In the genomic region with DNA sequence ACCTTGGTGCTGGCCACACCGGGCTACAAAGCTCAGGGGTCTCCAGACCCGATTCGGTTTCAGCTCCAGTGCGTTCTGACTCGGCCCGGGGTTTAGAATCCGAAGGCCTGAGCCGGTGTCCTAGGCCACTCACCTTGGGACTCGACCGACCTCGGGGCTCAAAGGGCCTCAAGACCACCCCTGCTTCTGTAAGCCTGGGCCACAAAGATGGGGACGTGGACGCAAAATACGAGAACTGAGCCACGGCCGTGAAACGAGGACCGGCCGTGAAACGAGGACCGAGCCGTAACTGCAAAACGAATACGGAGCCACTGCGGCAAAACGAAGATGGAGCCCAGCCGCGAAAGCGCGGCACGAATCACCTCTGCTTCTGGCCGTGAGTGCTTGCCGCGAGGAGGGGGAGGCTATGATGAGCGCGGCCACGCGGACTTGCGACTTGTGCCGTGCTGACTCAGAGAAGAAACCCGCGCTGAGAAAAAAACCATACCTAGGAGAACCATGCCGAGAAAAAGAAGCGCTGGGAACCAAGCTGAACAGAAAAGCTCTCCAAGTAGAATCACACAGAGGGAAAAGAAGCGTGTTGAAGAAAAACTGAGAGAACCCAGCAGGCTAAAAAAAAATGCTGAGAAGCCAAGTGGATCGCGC, we compare ENCODE assay signal across 8 mouse cellular contexts.
A peak's percentile ranks its signal among the peaks of the same experiment; 100 is the strongest.
DNase-seq lines count a peak whose midpoint lies in the region; ATAC-seq and TF ChIP-seq lines count a peak whose summit lies in the region.

No protein-coding gene starts in this region.

- peak overlapping the region; percentile 74 for H3K9ac ChIP-seq in heart, embryonic 11.5 days (ENCODE audit: low read depth, low read length)
- H3K9ac ChIP-seq in kidney, postnatal 0 days (ENCODE audit: low read depth, low read length) = peak overlapping the region; percentile 59
- H3K9ac ChIP-seq in lung, embryonic 14.5 days = peak overlapping the region; percentile 72
- peak overlapping the region; percentile 47 for H3K9ac ChIP-seq in neural tube, embryonic 15.5 days (replicated peaks)

- peak; percentile 45 for DNase-seq in urinary bladder, postnatal 14 days (ENCODE audit: low spot score)
- no peak for DNase-seq in urinary bladder, postnatal 4 days (ENCODE audit: low spot score in 2 of 2)
- DNase-seq in cerebellum, postnatal 36 days = peak; percentile 25 to 33
- DNase-seq in kidney, postnatal 0 days (ENCODE audit: low spot score) = peak; percentile 55
- DNase-seq in lung, embryonic 14.5 days = peak; percentile 59
- peak; percentile 54 for DNase-seq in thymus, postnatal 14 days

- 0 out of 2 replicates have a peak, but pooled peaks cover under 1% of the 10 kb centered on the region for H3K36me3 ChIP-seq in heart, embryonic 11.5 days (ENCODE audit: control insufficient read depth, insufficient read depth, low read length)
- H3K36me3 ChIP-seq in kidney, postnatal 0 days (ENCODE audit: insufficient read depth, low read length) = no peaks in the 10 kb centered on the region
- no peaks in the 10 kb centered on the region for H3K36me3 ChIP-seq in lung, embryonic 14.5 days (ENCODE audit: insufficient read depth)
- H3K36me3 ChIP-seq in neural tube, embryonic 15.5 days = no peaks in the 10 kb centered on the region

- ATAC-seq in heart, embryonic 11.5 days (replicated peaks; ENCODE audit: insufficient number of reproducible peaks, low FRiP score, low TSS enrichment) = no peak
- no peak; the same call in 1 of the 2 replicates for ATAC-seq in kidney, postnatal 0 days (replicated peaks; ENCODE audit: low FRiP score, low read depth)
- no peak for ATAC-seq in lung, embryonic 14.5 days (ENCODE audit: insufficient read depth)
- ATAC-seq in neural tube, embryonic 15.5 days (ENCODE audit: low FRiP score) = 0 out of 2 replicates have a peak, but pooled peaks have one; percentile 49

- H3K4me3 ChIP-seq in heart, embryonic 11.5 days (ENCODE audit: low read depth, low read length) = peak overlapping the region; percentile 56
- peak overlapping the region; percentile 44 for H3K4me3 ChIP-seq in kidney, postnatal 0 days (replicated peaks; ENCODE audit: low read depth, low read length)
- peak overlapping the region; percentile 57 for H3K4me3 ChIP-seq in lung, embryonic 14.5 days (ENCODE audit: low read depth, low read length)
- H3K4me3 ChIP-seq in neural tube, embryonic 15.5 days (replicated peaks) = peak overlapping the region; percentile 45

- peaks cover 26% of the 10 kb centered on the region for H3K4me1 ChIP-seq in heart, embryonic 11.5 days (ENCODE audit: control insufficient read depth, insufficient read depth, low read length)
- peaks cover 3% of the 10 kb centered on the region; the same call in 1 of the 2 replicates for H3K4me1 ChIP-seq in kidney, postnatal 0 days (replicated peaks; ENCODE audit: insufficient read depth, low read length)
- peaks cover 12% of the 10 kb centered on the region; the same call in 1 of the 2 replicates for H3K4me1 ChIP-seq in lung, embryonic 14.5 days (ENCODE audit: insufficient read depth)
- H3K4me1 ChIP-seq in neural tube, embryonic 15.5 days = peaks cover 20% of the 10 kb centered on the region

- H3K4me2 ChIP-seq in heart, embryonic 11.5 days = peak overlapping the region; percentile 58
- H3K4me2 ChIP-seq in kidney, postnatal 0 days (ENCODE audit: low read length) = peak overlapping the region; percentile 59
- peak overlapping the region; percentile 54 for H3K4me2 ChIP-seq in lung, embryonic 14.5 days
- peak overlapping the region; percentile 59 for H3K4me2 ChIP-seq in neural tube, embryonic 15.5 days

- H3K9me3 ChIP-seq in heart, embryonic 11.5 days (replicated peaks; ENCODE audit: control insufficient read depth, low read length) = peaks cover 5% of the 10 kb centered on the region; the same call in 1 of the 2 replicates
- H3K9me3 ChIP-seq in kidney, postnatal 0 days (replicated peaks; ENCODE audit: low read length) = no peaks in the 10 kb centered on the region
- peaks cover 9% of the 10 kb centered on the region; the same call in 1 of the 2 replicates for H3K9me3 ChIP-seq in lung, embryonic 14.5 days (ENCODE audit: low read depth, low read length)
- H3K9me3 ChIP-seq in neural tube, embryonic 15.5 days (replicated peaks) = no peaks in the 10 kb centered on the region; the same call in 1 of the 2 replicates

- H3K27ac ChIP-seq in heart, embryonic 11.5 days (ENCODE audit: low read depth, low read length) = peak overlapping the region; percentile 86
- peak overlapping the region; percentile 79 for H3K27ac ChIP-seq in kidney, postnatal 0 days
- peak overlapping the region; percentile 82 for H3K27ac ChIP-seq in lung, embryonic 14.5 days (ENCODE audit: low read depth)
- peak overlapping the region; percentile 80 for H3K27ac ChIP-seq in neural tube, embryonic 15.5 days (replicated peaks)

- 52% methylated on average over 47 of the region's 47 CpGs for WGBS in heart, embryonic 11.5 days (ENCODE audit: insufficient replicate concordance)
- 44% methylated on average over 47 of the region's 47 CpGs for WGBS in kidney, postnatal 0 days
- 49% methylated on average over 47 of the region's 47 CpGs for WGBS in lung, embryonic 14.5 days
- 55% methylated on average over 47 of the region's 47 CpGs for WGBS in neural tube, embryonic 15.5 days

- no peak for TF ChIP-seq CTCF in kidney, postnatal 0 days (IDR thresholded peaks at IDR 0.05; ENCODE audit: low read depth)
- no peak for TF ChIP-seq CTCF in lung, embryonic 14.5 days (IDR thresholded peaks at IDR 0.05; ENCODE audit: low read depth)

- no peaks in the 10 kb centered on the region for H3K27me3 ChIP-seq in heart, embryonic 11.5 days (ENCODE audit: control insufficient read depth, insufficient read depth, low read length)
- no peaks in the 10 kb centered on the region for H3K27me3 ChIP-seq in kidney, postnatal 0 days (ENCODE audit: insufficient read depth, low read length)
- no peaks in the 10 kb centered on the region for H3K27me3 ChIP-seq in lung, embryonic 14.5 days (ENCODE audit: insufficient read depth, low read length)
- H3K27me3 ChIP-seq in neural tube, embryonic 15.5 days (replicated peaks) = no peaks in the 10 kb centered on the region

Comparison
In these comparisons a context has a peak if more than half of its experiments do, and no peak if none do; other contexts are left out.
1. DNase-seq: peak in urinary bladder, postnatal 14 days (single experiment), cerebellum, postnatal 36 days (2 of 2), kidney, postnatal 0 days (single experiment), lung, embryonic 14.5 days (single experiment) and thymus, postnatal 14 days (single experiment); none in urinary bladder, postnatal 4 days (0 of 2).
2. Peak in every context shown above with its lines, with median percentiles within 50 percentile points of each other: H3K27ac ChIP-seq, H3K4me2 ChIP-seq, H3K4me3 ChIP-seq and H3K9ac ChIP-seq.